Mouse (Mus musculus) midbrain, embryonic 14.5 days (tissue): Measurements from ENCODE around the gene Cyth3. TPM values are rescaled to one million over a fixed set of nuclear protein-coding genes. Genes with fewer than 3 reads are reported as not detected.
A peak's percentile ranks its signal among the peaks of the same experiment; 100 is the strongest.

ENCODE experiments used
- ATAC-seq: fragments of 200-750 bp; cut with Nextera tagmentation; 2 replicates; pipeline ENCODE4 v1.8.0; 2017; ENCODE audit warnings: moderate number of reproducible peaks, moderate library complexity; ENCODE audit not compliant: low FRiP score, low TSS enrichment
- DNase-seq: peaks from one replicate; pipeline ENCODE4 v3.0.0-alpha.2; 2015
- H3K27ac ChIP-seq: fragments of 300-500 bp; sonication (generic); replicated peaks from 2 replicates; pipeline ENCODE4 v1.5.1; 2014; ENCODE audit warnings: mild to moderate bottlenecking, low read depth, low read length, moderate library complexity
- H3K27me3 ChIP-seq: fragments of 300-500 bp; sonication (generic); 2 replicates; pipeline ENCODE4 v1.6.1; 2014; ENCODE audit warnings: low read length, control low read depth, mixed read lengths; ENCODE audit not compliant: control insufficient read depth, insufficient read depth
- H3K36me3 ChIP-seq: fragments of 300-500 bp; sonication (generic); 2 replicates; pipeline ENCODE4 v1.6.1; 2014; ENCODE audit warnings: low read length, control low read depth; ENCODE audit not compliant: control insufficient read depth, insufficient read depth
- H3K4me1 ChIP-seq: fragments of 300-500 bp; sonication (generic); 2 replicates; pipeline ENCODE4 v1.6.1; 2014; ENCODE audit warnings: mild to moderate bottlenecking, antibody characterized with exemption, low read length, control low read depth; ENCODE audit not compliant: control insufficient read depth, insufficient read depth
- H3K4me2 ChIP-seq: fragments of 300-500 bp; sonication (generic); 2 replicates; pipeline ENCODE4 v1.6.1; 2014; ENCODE audit warnings: mild to moderate bottlenecking, low read length, moderate library complexity
- H3K4me3 ChIP-seq: fragments of 300-500 bp; sonication (generic); replicated peaks from 2 replicates; pipeline ENCODE4 v1.5.1; 2014; ENCODE audit warnings: low read depth, low read length
- H3K9ac ChIP-seq: fragments of 300-500 bp; sonication (generic); replicated peaks from 2 replicates; pipeline ENCODE4 v1.6.1; 2014; ENCODE audit warnings: mild to moderate bottlenecking, low read length, moderate library complexity
- H3K9me3 ChIP-seq: fragments of 300-500 bp; sonication (generic); 2 replicates; pipeline ENCODE4 v1.6.1; 2016; ENCODE audit warnings: low read length, control low read depth, mixed read lengths; ENCODE audit not compliant: control insufficient read depth
- WGBS: fragments of 180-500 bp; shearing (Covaris S2); extraction: QIAGEN DNeasy Blood & Tissue Kit; methylation state at CpG from one replicate; pipeline ENCODE4 v1.1.7; 2014; 5-methylcytosine and 5-hydroxymethylcytosine counted together
- polyA plus RNA-seq: library from polyadenylated mRNA; unstranded; fragments of >200 nt; fragmentation: Nextera tagmentation; extraction: Ambion mirVana; gene quantifications from 2 replicates; pipeline ENCODE4 v1.2.1, GENCODE M21; 2014

Cyth3 gene
- polyA plus RNA-seq, 1 experiment from 2014 or later, result 38.0 TPM

GRCm38 (mm10) chr5:143690926-143691325 lies 68.7 kb downstream of the Cyth3 start:
- no peak overlapping the region for H3K27ac ChIP-seq
- no peak overlapping the region for H3K4me2 ChIP-seq
- H3K4me1 ChIP-seq, result no peaks in the 10 kb centered on the region
- no peak for ATAC-seq
- no peaks in the 10 kb centered on the region for H3K9me3 ChIP-seq
- H3K4me3 ChIP-seq, result no peak overlapping the region
- 94% methylated on average over 5 of the region's 5 CpGs for WGBS
- H3K36me3 ChIP-seq, result peaks cover 24% of the 10 kb centered on the region
- H3K9ac ChIP-seq, result no peak overlapping the region
- no peak for DNase-seq
- no peaks in the 10 kb centered on the region for H3K27me3 ChIP-seq

GRCm38 (mm10) chr5:143696323-143696722 lies 74.1 kb downstream of the Cyth3 start:
- no peak for ATAC-seq
- no peaks in the 10 kb centered on the region for H3K9me3 ChIP-seq

GRCm38 (mm10) chr5:143698454-143698853 lies 76.2 kb downstream of the Cyth3 start:
- Histone ChIP-seq H3K27me3 (no peaks in the 10 kb centered on the region), H3K9ac (no peak overlapping the region), H3K4me1 (no peaks in the 10 kb centered on the region), H3K4me2 (no peak overlapping the region), H3K4me3 (no peak overlapping the region), H3K27ac (no peak overlapping the region), H3K9me3 (no peaks in the 10 kb centered on the region), H3K36me3 (peaks cover 46% of the 10 kb centered on the region)
- no peak for ATAC-seq
- 94% methylated on average over 4 of the region's 4 CpGs for WGBS
- no peak for DNase-seq

More at GRCm38 (mm10) chr5:143696323-143696722, 74.1 kb downstream of the Cyth3 start:
- Histone ChIP-seq H3K4me3 (no peak overlapping the region), H3K27me3 (no peaks in the 10 kb centered on the region), H3K27ac (no peak overlapping the region), H3K9ac (no peak overlapping the region), H3K4me1 (no peaks in the 10 kb centered on the region), H3K4me2 (no peak overlapping the region), H3K36me3 (peaks cover 29% of the 10 kb centered on the region)
- WGBS, result 69% methylated on average over 3 of the region's 3 CpGs
- DNase-seq, result peak; percentile 47

- no peak overlapping the region for H3K4me2 ChIP-seq
- H3K36me3 ChIP-seq, result peaks cover 40% of the 10 kb centered on the region
- no peaks in the 10 kb centered on the region for H3K27me3 ChIP-seq
- no peak overlapping the region for H3K4me3 ChIP-seq
- no peaks in the 10 kb centered on the region for H3K9me3 ChIP-seq
- no peak overlapping the region for H3K27ac ChIP-seq
- 90% methylated on average over 5 of the region's 5 CpGs for WGBS
- ATAC-seq (no peak), DNase-seq (no peak)
- H3K9ac ChIP-seq, result no peak overlapping the region
- no peaks in the 10 kb centered on the region for H3K4me1 ChIP-seq
Measured at GRCm38 (mm10) chr5:143700247-143700646, 78.0 kb downstream of the Cyth3 start.

GRCm38 (mm10) chr5:143701074-143701473 lies 78.8 kb downstream of the Cyth3 start:
- Histone ChIP-seq H3K4me3 (no peak overlapping the region), H3K4me1 (no peaks in the 10 kb centered on the region), H3K4me2 (no peak overlapping the region), H3K27me3 (no peaks in the 10 kb centered on the region), H3K36me3 (peaks cover 40% of the 10 kb centered on the region), H3K9ac (no peak overlapping the region), H3K9me3 (no peaks in the 10 kb centered on the region), H3K27ac (no peak overlapping the region)
- DNase-seq, result no peak
- 87% methylated on average over 10 of the region's 10 CpGs for WGBS
- no peak for ATAC-seq

GRCm38 (mm10) chr5:143704875-143705658 lies 82.8 kb downstream of the Cyth3 start:
- H3K9ac ChIP-seq, result no peak overlapping the region
- WGBS, result 77% methylated on average over 13 of the region's 13 CpGs
- H3K36me3 ChIP-seq, result peaks cover 61% of the 10 kb centered on the region
- no peaks in the 10 kb centered on the region for H3K27me3 ChIP-seq
- H3K4me3 ChIP-seq, result no peak overlapping the region
- no peak overlapping the region for H3K27ac ChIP-seq
- no peaks in the 10 kb centered on the region for H3K9me3 ChIP-seq
- no peaks in the 10 kb centered on the region for H3K4me1 ChIP-seq
- DNase-seq (no peak), ATAC-seq (no peak)
- H3K4me2 ChIP-seq, result no peak overlapping the region

GRCm38 (mm10) chr5:143705659-143705982 lies 83.4 kb downstream of the Cyth3 start:
- no peak for ATAC-seq
- Histone ChIP-seq H3K27ac (no peak overlapping the region), H3K27me3 (no peaks in the 10 kb centered on the region), H3K4me3 (no peak overlapping the region), H3K36me3 (peaks cover 66% of the 10 kb centered on the region), H3K4me1 (no peaks in the 10 kb centered on the region), H3K9ac (no peak overlapping the region), H3K4me2 (no peak overlapping the region), H3K9me3 (no peaks in the 10 kb centered on the region)
- no peak for DNase-seq
- WGBS, result 60% methylated on average over 1 of the region's 1 CpGs

GRCm38 (mm10) chr5:143706030-143706821 lies 84.0 kb downstream of the Cyth3 start:
- no peak overlapping the region for H3K4me3 ChIP-seq
- no peaks in the 10 kb centered on the region for H3K4me1 ChIP-seq
- DNase-seq, result peak; percentile 25
- no peaks in the 10 kb centered on the region for H3K9me3 ChIP-seq
- no peak for ATAC-seq
- peaks cover 70% of the 10 kb centered on the region for H3K36me3 ChIP-seq
- no peak overlapping the region for H3K4me2 ChIP-seq
- H3K27ac ChIP-seq, result no peak overlapping the region
- 64% methylated on average over 9 of the region's 9 CpGs for WGBS
- no peak overlapping the region for H3K9ac ChIP-seq
- H3K27me3 ChIP-seq, result no peaks in the 10 kb centered on the region

GRCm38 (mm10) chr5:143706822-143707200 lies 84.6 kb downstream of the Cyth3 start:
- WGBS, result 93% methylated on average over 7 of the region's 7 CpGs
- H3K27me3 ChIP-seq, result no peaks in the 10 kb centered on the region
- DNase-seq, result no peak
- H3K9ac ChIP-seq, result no peak overlapping the region
- H3K36me3 ChIP-seq, result peaks cover 69% of the 10 kb centered on the region
- ATAC-seq, result no peak
- no peak overlapping the region for H3K4me3 ChIP-seq
- no peak overlapping the region for H3K27ac ChIP-seq
- no peaks in the 10 kb centered on the region for H3K9me3 ChIP-seq
- no peak overlapping the region for H3K4me2 ChIP-seq
- H3K4me1 ChIP-seq, result no peaks in the 10 kb centered on the region
